Mouse (Mus musculus): ENCODE measurements at regions not wholly inside any gene's neighbourhood (a gene's known extent, or its start where the extent isn't known, plus 50 kb on each side); places are given as distances from the start of the nearest gene placed in this dataset.

DNA sequence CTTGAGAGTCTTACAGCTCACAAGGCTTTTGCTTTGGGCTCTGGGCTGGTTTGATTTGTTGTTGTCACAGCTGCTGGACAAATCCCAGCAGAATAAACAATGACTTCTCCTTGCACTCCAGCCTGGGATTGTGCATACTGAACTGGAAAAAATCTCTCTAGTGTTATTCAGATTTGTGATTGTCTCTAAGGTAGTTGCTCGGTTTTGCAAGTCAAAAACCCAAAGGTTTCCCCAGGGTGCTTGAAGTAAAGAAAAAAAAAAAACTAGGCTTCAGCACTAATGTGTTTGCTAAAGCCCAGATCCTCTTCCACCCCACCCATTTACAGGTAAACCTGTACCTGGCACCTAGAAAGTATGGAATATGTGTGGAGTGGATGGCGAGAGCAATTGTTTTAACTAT is 149.5 kb upstream of the Spef2 start:
- peak; percentile 88 for DNase-seq (ENCODE audit: low read depth, low spot score)

GRCm38 (mm10) chr15:9893146-9893545 is 144.5 kb upstream of the Spef2 start:
- no peak for DNase-seq (ENCODE audit: low read depth, low spot score)

DNA sequence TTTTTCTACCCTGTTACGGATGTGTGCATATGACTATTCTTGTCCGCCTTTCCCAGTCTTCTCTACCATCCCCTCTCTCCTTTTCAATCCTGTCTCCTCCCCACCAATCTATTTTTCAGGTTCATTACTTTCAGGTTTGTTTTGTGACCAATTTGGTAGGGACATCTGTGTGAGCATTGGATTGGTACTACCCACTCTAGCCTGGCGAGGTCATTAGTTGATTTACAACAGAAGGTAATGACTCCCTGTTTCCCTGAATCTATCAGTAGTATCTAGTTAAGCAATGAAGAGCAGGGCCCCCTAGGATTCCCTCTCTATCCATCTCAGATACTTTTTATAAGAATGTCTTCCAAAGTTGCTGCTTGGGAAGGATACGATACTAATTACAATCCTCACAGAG is 143.5 kb upstream of the Spef2 start:
- DNase-seq (ENCODE audit: low read depth, low spot score) = no peak

DNA sequence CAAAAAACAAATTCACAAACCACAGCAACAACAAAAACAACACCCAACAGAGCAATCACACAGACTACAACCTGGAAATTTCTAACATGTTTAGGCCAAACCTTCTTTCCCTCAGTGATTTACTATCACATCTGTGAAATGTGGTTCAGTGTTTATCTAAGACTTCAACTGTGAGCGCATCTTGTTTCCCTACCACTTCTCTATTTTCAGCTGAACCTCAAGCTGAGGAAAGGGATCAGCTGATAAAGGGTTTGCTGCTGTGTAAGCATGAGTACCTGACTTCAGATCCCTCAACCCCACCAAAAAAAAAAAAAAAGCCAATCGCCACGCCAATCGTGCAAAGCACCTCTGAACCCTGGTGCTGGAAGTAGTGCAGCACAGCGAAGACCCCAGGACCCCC is 142.8 kb upstream of the Spef2 start:
- DNase-seq (ENCODE audit: low read depth, low spot score) = no peak

DNA sequence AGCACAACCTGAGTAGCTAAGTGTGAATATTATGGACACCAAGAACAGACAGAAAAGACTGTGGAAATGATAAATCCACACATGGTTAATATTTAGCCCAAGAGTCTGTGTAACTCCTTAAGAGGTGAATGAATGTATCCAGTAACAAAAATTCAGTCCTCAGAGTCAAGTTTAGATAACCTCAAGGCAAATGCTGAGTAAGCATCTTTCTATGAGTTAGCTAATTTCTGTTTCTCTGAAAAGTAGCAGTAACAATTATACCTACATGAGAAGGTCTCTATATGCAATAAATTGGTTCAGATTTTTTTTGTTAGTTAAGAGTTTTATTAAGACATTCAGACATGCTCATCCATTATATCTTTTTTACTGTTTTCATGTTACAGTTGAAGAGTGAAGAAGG is 127.1 kb upstream of the Spef2 start:
- no peak for DNase-seq (ENCODE audit: low read depth, low spot score)

DNA sequence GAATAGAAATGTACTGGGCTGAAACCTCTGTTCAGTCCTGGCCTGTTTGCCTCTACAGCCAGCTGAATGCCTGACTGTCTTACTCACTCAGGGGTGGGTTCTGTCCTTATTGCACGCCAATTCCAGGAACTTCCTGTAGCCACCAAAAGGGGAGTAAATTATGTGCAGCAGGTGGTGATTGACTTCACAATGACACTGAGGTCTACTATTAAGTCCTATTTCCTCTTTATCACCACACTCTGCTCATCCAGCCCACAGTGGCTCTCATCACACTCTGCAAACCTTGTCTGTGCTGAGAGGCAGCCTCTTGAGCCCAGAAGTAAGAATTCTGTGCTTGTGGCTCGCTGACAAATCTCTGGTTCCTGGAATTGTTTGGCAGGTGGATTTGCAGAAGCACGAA is 121.5 kb upstream of the Spef2 start:
- peak; percentile 4 for DNase-seq (ENCODE audit: low read depth, low spot score)

- no peak for DNase-seq (ENCODE audit: low read depth, low spot score)
Measured at GRCm38 (mm10) chr15:9864778-9865177, 116.1 kb upstream of the Spef2 start.

- no peak for DNase-seq (ENCODE audit: low read depth, low spot score)
Measured at GRCm38 (mm10) chr15:9861825-9862224, 113.2 kb upstream of the Spef2 start.

DNA sequence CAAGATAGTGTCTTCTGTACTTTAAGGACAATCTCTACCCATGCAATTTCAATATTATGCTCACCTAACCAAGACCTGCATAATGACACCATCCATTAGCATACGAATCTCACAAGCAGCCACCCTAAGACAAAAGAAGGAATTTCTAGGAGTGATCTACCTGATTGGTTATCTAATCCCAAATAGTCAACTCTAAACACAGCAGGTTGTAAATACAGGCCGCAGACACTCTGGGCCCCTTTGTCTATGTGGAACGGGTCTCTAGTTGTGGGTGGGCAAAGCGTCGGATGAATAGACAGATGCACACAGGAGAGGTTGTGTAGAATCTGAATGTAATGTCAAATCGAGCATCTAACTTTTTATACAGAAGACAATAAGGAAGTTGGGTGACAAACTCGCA is 91.0 kb upstream of the Spef2 start:
- DNase-seq (ENCODE audit: low read depth, low spot score) = peak; percentile 74

DNA sequence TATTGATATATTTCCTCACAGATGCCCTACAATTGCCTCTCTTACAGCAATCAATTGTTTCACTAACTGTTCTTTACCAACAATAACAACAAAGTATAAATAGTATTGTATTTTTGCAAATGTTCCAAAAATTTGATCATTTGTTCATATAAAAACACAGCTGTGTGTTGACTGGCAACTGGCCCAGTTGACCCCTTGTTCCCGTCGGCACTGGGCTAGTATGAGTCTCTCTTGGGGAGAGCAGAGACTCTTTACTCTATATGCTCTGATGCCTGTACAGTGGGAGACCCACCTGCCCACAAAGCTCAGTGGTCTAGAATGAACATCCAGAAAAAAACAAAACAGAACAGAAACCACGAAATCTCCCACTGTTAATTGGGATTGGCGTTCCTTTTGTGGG is 86.4 kb upstream of the Spef2 start:
- no peak for DNase-seq (ENCODE audit: low read depth, low spot score)

DNA sequence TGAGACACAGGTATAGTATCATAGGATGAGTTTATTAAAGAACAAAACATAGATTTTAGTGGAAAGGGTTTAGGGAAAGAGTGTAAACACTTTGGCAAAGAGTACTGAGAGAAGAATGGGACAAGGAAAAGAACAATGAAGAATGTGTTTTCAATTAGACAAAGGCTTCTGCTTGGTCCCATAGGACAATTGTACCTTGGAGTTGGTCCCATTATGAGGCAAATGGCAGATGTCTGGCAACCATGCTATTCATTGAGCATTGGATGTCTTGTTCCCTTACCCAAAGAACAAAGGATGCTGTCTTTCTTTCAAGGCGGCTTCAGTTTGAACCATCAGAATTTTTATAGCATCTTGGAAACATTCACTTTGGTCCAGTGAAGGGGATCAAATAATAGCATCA is 55.8 kb upstream of the Spef2 start:
- DNase-seq (ENCODE audit: low read depth, low spot score) = peak; percentile 14
